ENCODE assay signal across 9 mouse cellular contexts in the genomic region with DNA sequence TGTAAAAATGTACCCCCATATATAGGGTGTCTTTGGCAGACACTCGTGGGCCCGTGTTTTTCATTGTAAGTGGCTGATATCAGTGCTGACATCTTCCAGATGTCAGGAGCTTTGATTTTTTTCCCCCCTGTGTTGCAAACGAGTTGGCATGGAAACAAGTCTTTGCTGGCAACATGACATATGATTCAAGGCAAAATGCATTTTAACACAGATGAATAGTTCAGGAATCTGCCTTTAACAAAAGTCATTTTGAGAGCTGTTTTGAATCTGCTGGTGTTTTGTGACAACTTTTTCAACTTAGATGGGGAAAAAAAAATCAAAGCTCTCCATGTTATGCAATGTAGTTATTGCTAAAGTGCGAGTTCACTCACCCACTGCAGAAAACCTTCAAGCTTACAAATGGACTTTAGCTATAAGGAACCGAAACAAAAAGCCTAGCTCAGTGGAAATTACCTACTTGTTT.
A peak's percentile ranks its signal among the peaks of the same experiment; 100 is the strongest.
DNase-seq lines count a peak whose midpoint lies in the region; ATAC-seq lines count a peak whose summit lies in the region.
"Had no signal": no experiment of that assay in that cellular context is flagged by ENCODE, and none has a peak within 500 bp of the region (broad histone marks: within the 10 kb centered on the region; RNA-seq: fewer than 3 reads in every experiment).

No protein-coding gene starts in this region.

- intact Hi-C loops in gastrocnemius, postnatal 14 days (cut with DNase I; ENCODE audit: low total_unique reads): no loop called here
- intact Hi-C loops in gastrocnemius, postnatal 36 days (cut with DNase I): no loop called here

- no peak overlapping the region for H3K4me3 ChIP-seq in midbrain, embryonic 11.5 days (ENCODE audit: low read depth, low read length)
- no peak overlapping the region for H3K4me3 ChIP-seq in midbrain, embryonic 10.5 days
- H3K4me3 ChIP-seq in forebrain, embryonic 16.5 days (replicated peaks; ENCODE audit: low read length): no peak overlapping the region
- H3K4me3 ChIP-seq in midbrain, embryonic 16.5 days (ENCODE audit: low read depth, low read length): no peak overlapping the region
- H3K4me3 ChIP-seq in kidney, embryonic 14.5 days (ENCODE audit: low read length): no peak overlapping the region
- H3K4me3 ChIP-seq: limb, embryonic 15.5 days had no signal

- H3K36me3 ChIP-seq in midbrain, embryonic 11.5 days (ENCODE audit: control insufficient read depth, insufficient read depth, low read length): no peaks in the 10 kb centered on the region
- H3K36me3 ChIP-seq in midbrain, embryonic 10.5 days: no peaks in the 10 kb centered on the region
- no peaks in the 10 kb centered on the region for H3K36me3 ChIP-seq in forebrain, embryonic 16.5 days (ENCODE audit: control insufficient read depth, insufficient read depth)
- H3K36me3 ChIP-seq in midbrain, embryonic 16.5 days (ENCODE audit: control insufficient read depth, insufficient read depth, low read length): no peaks in the 10 kb centered on the region
- H3K36me3 ChIP-seq in kidney, embryonic 14.5 days (ENCODE audit: control insufficient read depth, insufficient read depth, low read length): no peaks in the 10 kb centered on the region
- H3K36me3 ChIP-seq: limb, embryonic 15.5 days had no signal

- H3K9me3 ChIP-seq in midbrain, embryonic 11.5 days (ENCODE audit: control insufficient read depth, low read length): no peaks in the 10 kb centered on the region
- H3K9me3 ChIP-seq in midbrain, embryonic 10.5 days (replicated peaks): no peaks in the 10 kb centered on the region
- no peaks in the 10 kb centered on the region for H3K9me3 ChIP-seq in forebrain, embryonic 16.5 days (ENCODE audit: control insufficient read depth, low read length)
- H3K9me3 ChIP-seq in midbrain, embryonic 16.5 days (replicated peaks; ENCODE audit: control insufficient read depth, low read length, poor library complexity, severe bottlenecking): no peaks in the 10 kb centered on the region
- H3K9me3 ChIP-seq in kidney, embryonic 14.5 days (ENCODE audit: control insufficient read depth, low read length): no peaks in the 10 kb centered on the region
- H3K9me3 ChIP-seq: limb, embryonic 15.5 days had no signal

- 63% methylated on average over 5 of the region's 5 CpGs for WGBS in midbrain, embryonic 11.5 days
- 77% methylated on average over 5 of the region's 5 CpGs for WGBS in midbrain, embryonic 10.5 days
- WGBS in forebrain, embryonic 16.5 days: 9% methylated on average over 5 of the region's 5 CpGs
- WGBS in midbrain, embryonic 16.5 days: 20% methylated on average over 5 of the region's 5 CpGs
- WGBS in kidney, embryonic 14.5 days: 40% methylated on average over 5 of the region's 5 CpGs

- H3K27me3 ChIP-seq in midbrain, embryonic 11.5 days (ENCODE audit: control insufficient read depth, insufficient read depth, low read length): no peaks in the 10 kb centered on the region
- no peaks in the 10 kb centered on the region for H3K27me3 ChIP-seq in midbrain, embryonic 10.5 days (ENCODE audit: low read depth, poor library complexity, severe bottlenecking)
- no peaks in the 10 kb centered on the region for H3K27me3 ChIP-seq in forebrain, embryonic 16.5 days (replicated peaks; ENCODE audit: control insufficient read depth, insufficient read depth, low read length)
- no peaks in the 10 kb centered on the region for H3K27me3 ChIP-seq in midbrain, embryonic 16.5 days (ENCODE audit: control insufficient read depth, insufficient read depth, low read depth, low read length)
- no peaks in the 10 kb centered on the region for H3K27me3 ChIP-seq in kidney, embryonic 14.5 days (ENCODE audit: control insufficient read depth, insufficient read depth, low read length)
- H3K27me3 ChIP-seq: limb, embryonic 15.5 days had no signal

- H3K9ac ChIP-seq in midbrain, embryonic 11.5 days (ENCODE audit: low read length): no peak overlapping the region
- no peak overlapping the region for H3K9ac ChIP-seq in forebrain, embryonic 16.5 days (replicated peaks; ENCODE audit: low read depth, low read length)
- no peak overlapping the region for H3K9ac ChIP-seq in midbrain, embryonic 16.5 days (ENCODE audit: low read depth, low read length)
- no peak overlapping the region for H3K9ac ChIP-seq in kidney, embryonic 14.5 days (ENCODE audit: low read depth, low read length)
- H3K9ac ChIP-seq: limb, embryonic 15.5 days had no signal

- H3K4me2 ChIP-seq in midbrain, embryonic 11.5 days: no peak overlapping the region
- H3K4me2 ChIP-seq in forebrain, embryonic 16.5 days (ENCODE audit: low read length): no peak overlapping the region
- H3K4me2 ChIP-seq in midbrain, embryonic 16.5 days (ENCODE audit: low read length): no peak overlapping the region
- H3K4me2 ChIP-seq in kidney, embryonic 14.5 days (replicated peaks; ENCODE audit: low read depth, low read length): no peak overlapping the region
- H3K4me2 ChIP-seq: limb, embryonic 15.5 days had no signal

- DNase-seq in gastrocnemius, postnatal 14 days: peak; percentile 7
- no peak for DNase-seq in gastrocnemius, postnatal 36 days
- peak; percentile 82 for DNase-seq in midbrain, embryonic 11.5 days (ENCODE audit: low spot score, missing footprints)
- no peak for DNase-seq in midbrain, embryonic 10.5 days (ENCODE audit: low spot score)
- no peak for DNase-seq in urinary bladder, adult 2 months (ENCODE audit: low spot score)

- no peaks in the 10 kb centered on the region for H3K4me1 ChIP-seq in midbrain, embryonic 11.5 days (ENCODE audit: control insufficient read depth, insufficient read depth, low read length)
- peaks cover 6% of the 10 kb centered on the region; the same call in 1 of the 2 replicates for H3K4me1 ChIP-seq in midbrain, embryonic 10.5 days
- H3K4me1 ChIP-seq in forebrain, embryonic 16.5 days (replicated peaks; ENCODE audit: control insufficient read depth, insufficient read depth, low read length): peaks cover 15% of the 10 kb centered on the region
- H3K4me1 ChIP-seq in midbrain, embryonic 16.5 days (ENCODE audit: control insufficient read depth, insufficient read depth, low read length): peaks cover 11% of the 10 kb centered on the region
- no peaks in the 10 kb centered on the region for H3K4me1 ChIP-seq in kidney, embryonic 14.5 days (ENCODE audit: control insufficient read depth, insufficient read depth, low read length)
- H3K4me1 ChIP-seq: limb, embryonic 15.5 days had no signal

- no peak overlapping the region for H3K27ac ChIP-seq in midbrain, embryonic 11.5 days (ENCODE audit: low read depth, low read length)
- H3K27ac ChIP-seq in midbrain, embryonic 10.5 days (replicated peaks): no peak overlapping the region
- no peak overlapping the region; the same call in 1 of the 2 replicates for H3K27ac ChIP-seq in forebrain, embryonic 16.5 days (ENCODE audit: low read length)
- peak overlapping the region; percentile 51; the same call in 1 of the 2 replicates for H3K27ac ChIP-seq in midbrain, embryonic 16.5 days (ENCODE audit: low read length)
- H3K27ac ChIP-seq in kidney, embryonic 14.5 days (ENCODE audit: low read depth, low read length): no peak overlapping the region
- H3K27ac ChIP-seq: limb, embryonic 15.5 days had no signal

- no peak for ATAC-seq in midbrain, embryonic 11.5 days (ENCODE audit: low FRiP score)
- peak; percentile 30; the same call in 1 of the 2 replicates for ATAC-seq in forebrain, embryonic 16.5 days
- peak; percentile 56 for ATAC-seq in midbrain, embryonic 16.5 days
- ATAC-seq in kidney, embryonic 14.5 days (ENCODE audit: low FRiP score, low TSS enrichment): no peak

Comparison
In these comparisons a context has a peak if more than half of its experiments do, and no peak if none do; other contexts are left out.
1. DNase-seq: peak in gastrocnemius, postnatal 14 days (single experiment) and midbrain, embryonic 11.5 days (single experiment); none in gastrocnemius, postnatal 36 days (0 of 2), midbrain, embryonic 10.5 days (single experiment) and urinary bladder, adult 2 months (single experiment).
2. ATAC-seq: peak in forebrain, embryonic 16.5 days (single experiment) and midbrain, embryonic 16.5 days (single experiment); none in midbrain, embryonic 11.5 days (single experiment) and kidney, embryonic 14.5 days (single experiment).